ENCODE assay signal across 8 mouse cellular contexts in genomic region chr2:181242314-181242665, GRCm38 (mm10). TPM values are rescaled to one million over a fixed set of nuclear protein-coding genes. Genes with fewer than 3 reads are reported as not detected.
A peak's percentile ranks its signal among the peaks of the same experiment; 100 is the strongest.
DNase-seq lines count a peak whose midpoint lies in the region; ATAC-seq and TF ChIP-seq lines count a peak whose summit lies in the region.

No protein-coding gene starts in this region.

- 0 out of 2 replicates have a peak, but pooled peaks cover 8% of the 10 kb centered on the region for H3K36me3 ChIP-seq in lung, embryonic 14.5 days (ENCODE audit: insufficient read depth)
- no peaks in the 10 kb centered on the region for H3K36me3 ChIP-seq in embryonic facial prominence, embryonic 12.5 days
- no peaks in the 10 kb centered on the region for H3K36me3 ChIP-seq in hindbrain, embryonic 14.5 days (replicated peaks; ENCODE audit: control insufficient read depth, insufficient read depth)
- no peaks in the 10 kb centered on the region for H3K36me3 ChIP-seq in midbrain, embryonic 13.5 days

- TF ChIP-seq CTCF in lung, embryonic 14.5 days (IDR thresholded peaks at IDR 0.05; ENCODE audit: low read depth) = no peak

- H3K4me3 ChIP-seq in lung, embryonic 14.5 days (ENCODE audit: low read depth, low read length) = peak overlapping the region; percentile 56
- H3K4me3 ChIP-seq in embryonic facial prominence, embryonic 12.5 days = peak overlapping the region; percentile 39
- H3K4me3 ChIP-seq in hindbrain, embryonic 14.5 days (replicated peaks; ENCODE audit: low read length) = no peak overlapping the region
- no peak overlapping the region for H3K4me3 ChIP-seq in midbrain, embryonic 13.5 days (replicated peaks)

- WGBS in lung, embryonic 14.5 days = 47% methylated on average over 3 of the region's 3 CpGs
- WGBS in embryonic facial prominence, embryonic 12.5 days = 53% methylated on average over 3 of the region's 3 CpGs
- WGBS in hindbrain, embryonic 14.5 days = 75% methylated on average over 3 of the region's 3 CpGs
- 75% methylated on average over 3 of the region's 3 CpGs for WGBS in midbrain, embryonic 13.5 days

- peak; percentile 12; the same call in 1 of the 2 replicates for ATAC-seq in lung, embryonic 14.5 days (ENCODE audit: insufficient read depth)
- ATAC-seq in embryonic facial prominence, embryonic 12.5 days (ENCODE audit: insufficient number of reproducible peaks, insufficient read depth, low FRiP score, low TSS enrichment) = no peak
- no peak for ATAC-seq in hindbrain, embryonic 14.5 days (ENCODE audit: low FRiP score)
- ATAC-seq in midbrain, embryonic 13.5 days = no peak

- no peaks in the 10 kb centered on the region for H3K9me3 ChIP-seq in lung, embryonic 14.5 days (ENCODE audit: low read depth, low read length)
- no peaks in the 10 kb centered on the region for H3K9me3 ChIP-seq in embryonic facial prominence, embryonic 12.5 days
- H3K9me3 ChIP-seq in hindbrain, embryonic 14.5 days (ENCODE audit: control insufficient read depth, low read length) = no peaks in the 10 kb centered on the region
- H3K9me3 ChIP-seq in midbrain, embryonic 13.5 days = no peaks in the 10 kb centered on the region

- DNase-seq in lung, embryonic 14.5 days = peak; percentile 4
- no peak for DNase-seq in lung, postnatal 36 days
- DNase-seq in hindbrain, embryonic 14.5 days (ENCODE audit: low spot score) = no peak
- no peak for DNase-seq in embryo, embryonic 9.5 days (ENCODE audit: extremely low spot score)
- no peak for DNase-seq in cerebellum, postnatal 36 days
- DNase-seq in spleen, postnatal 36 days (ENCODE audit: low spot score in 2 of 2) = no peak

- peak overlapping the region; percentile 73 for H3K9ac ChIP-seq in lung, embryonic 14.5 days
- H3K9ac ChIP-seq in embryonic facial prominence, embryonic 12.5 days = no peak overlapping the region
- H3K9ac ChIP-seq in hindbrain, embryonic 14.5 days = no peak overlapping the region
- H3K9ac ChIP-seq in midbrain, embryonic 13.5 days (replicated peaks) = no peak overlapping the region

- H3K4me2 ChIP-seq in lung, embryonic 14.5 days = peak overlapping the region; percentile 72
- peak overlapping the region; percentile 63 for H3K4me2 ChIP-seq in embryonic facial prominence, embryonic 12.5 days (replicated peaks)
- peak overlapping the region; percentile 36; the same call in 1 of the 2 replicates for H3K4me2 ChIP-seq in hindbrain, embryonic 14.5 days (replicated peaks)
- peak overlapping the region; percentile 41 for H3K4me2 ChIP-seq in midbrain, embryonic 13.5 days (replicated peaks)

- no peaks in the 10 kb centered on the region for H3K27me3 ChIP-seq in lung, embryonic 14.5 days (ENCODE audit: insufficient read depth, low read length)
- H3K27me3 ChIP-seq in embryonic facial prominence, embryonic 12.5 days = no peaks in the 10 kb centered on the region
- no peaks in the 10 kb centered on the region for H3K27me3 ChIP-seq in hindbrain, embryonic 14.5 days (ENCODE audit: control insufficient read depth, insufficient read depth, low read length)
- H3K27me3 ChIP-seq in midbrain, embryonic 13.5 days = no peaks in the 10 kb centered on the region

- no peak overlapping the region for H3K27ac ChIP-seq in lung, embryonic 14.5 days (ENCODE audit: low read depth)
- H3K27ac ChIP-seq in embryonic facial prominence, embryonic 12.5 days = no peak overlapping the region
- H3K27ac ChIP-seq in hindbrain, embryonic 14.5 days = no peak overlapping the region
- no peak overlapping the region for H3K27ac ChIP-seq in midbrain, embryonic 13.5 days

- H3K4me1 ChIP-seq in lung, embryonic 14.5 days (ENCODE audit: insufficient read depth) = 0 out of 2 replicates have a peak, but pooled peaks cover 3% of the 10 kb centered on the region
- H3K4me1 ChIP-seq in embryonic facial prominence, embryonic 12.5 days = peaks cover 7% of the 10 kb centered on the region; the same call in 1 of the 2 replicates
- H3K4me1 ChIP-seq in hindbrain, embryonic 14.5 days (replicated peaks; ENCODE audit: control insufficient read depth, insufficient read depth, low read length) = no peaks in the 10 kb centered on the region; the same call in 1 of the 2 replicates
- peaks cover 7% of the 10 kb centered on the region; the same call in 1 of the 2 replicates for H3K4me1 ChIP-seq in midbrain, embryonic 13.5 days (replicated peaks)

RNA-seq across cellular contexts. Expression of gene Helz2, which starts 0.5 kb away (rescaled TPM):
- polyA plus RNA-seq in lung, embryonic 14.5 days (2014; fragmentation: Nextera tagmentation; extraction: Ambion mirVana) = 2.5 and 3.0 TPM in 2 replicates
- 1.0 and 1.3 TPM in 2 replicates for polyA plus RNA-seq in embryonic facial prominence, embryonic 12.5 days (2016; fragmentation: Nextera tagmentation; extraction: Ambion mirVana)
- polyA plus RNA-seq in hindbrain, embryonic 14.5 days (2014; fragmentation: Nextera tagmentation; extraction: Ambion mirVana) = 0.22 and 0.70 TPM in 2 replicates
- 0.34 TPM in 2 replicates for polyA plus RNA-seq in midbrain, embryonic 13.5 days (2015; fragmentation: Nextera tagmentation; extraction: Ambion mirVana)

RNA-seq across cellular contexts. Expression of gene Fndc11, which starts 22.5 kb away (rescaled TPM):
- 0.21 and 0.27 TPM in 2 replicates for polyA plus RNA-seq in lung, embryonic 14.5 days (2014; fragmentation: Nextera tagmentation; extraction: Ambion mirVana)
- polyA plus RNA-seq in embryonic facial prominence, embryonic 12.5 days (2016; fragmentation: Nextera tagmentation; extraction: Ambion mirVana) = 0.14 and 0.39 TPM in 2 replicates
- polyA plus RNA-seq in hindbrain, embryonic 14.5 days (2014; fragmentation: Nextera tagmentation; extraction: Ambion mirVana) = not detected in 2 replicates
- 0.13 TPM in 1 of 2 replicates, not detected in the other for polyA plus RNA-seq in midbrain, embryonic 13.5 days (2015; fragmentation: Nextera tagmentation; extraction: Ambion mirVana)

RNA-seq across cellular contexts. Expression of gene Srms, which starts 29.3 kb away (rescaled TPM):
- 0.16 and 0.22 TPM in 2 replicates for polyA plus RNA-seq in lung, embryonic 14.5 days (2014; fragmentation: Nextera tagmentation; extraction: Ambion mirVana)
- 0.12 TPM in 1 of 2 replicates, not detected in the other for polyA plus RNA-seq in embryonic facial prominence, embryonic 12.5 days (2016; fragmentation: Nextera tagmentation; extraction: Ambion mirVana)
- polyA plus RNA-seq in hindbrain, embryonic 14.5 days (2014; fragmentation: Nextera tagmentation; extraction: Ambion mirVana) = 0.29 and 0.48 TPM in 2 replicates
- 0.10 TPM in 1 of 2 replicates, not detected in the other for polyA plus RNA-seq in midbrain, embryonic 13.5 days (2015; fragmentation: Nextera tagmentation; extraction: Ambion mirVana)

RNA-seq across cellular contexts. Expression of gene Ptk6, which starts 39.7 kb away (rescaled TPM):
- polyA plus RNA-seq in lung, embryonic 14.5 days (2014; fragmentation: Nextera tagmentation; extraction: Ambion mirVana) = 0.12 TPM in 1 of 2 replicates, not detected in the other
- polyA plus RNA-seq in embryonic facial prominence, embryonic 12.5 days (2016; fragmentation: Nextera tagmentation; extraction: Ambion mirVana) = not detected in 2 replicates
- polyA plus RNA-seq in hindbrain, embryonic 14.5 days (2014; fragmentation: Nextera tagmentation; extraction: Ambion mirVana) = not detected in 2 replicates
- polyA plus RNA-seq in midbrain, embryonic 13.5 days (2015; fragmentation: Nextera tagmentation; extraction: Ambion mirVana) = not detected in 2 replicates

RNA-seq across cellular contexts. Expression of gene Gmeb2, which starts 45.5 kb away (rescaled TPM):
- polyA plus RNA-seq in lung, embryonic 14.5 days (2014; fragmentation: Nextera tagmentation; extraction: Ambion mirVana) = 18.0 and 21.2 TPM in 2 replicates
- polyA plus RNA-seq in embryonic facial prominence, embryonic 12.5 days (2016; fragmentation: Nextera tagmentation; extraction: Ambion mirVana) = 19.7 and 20.3 TPM in 2 replicates
- 16.7 and 18.0 TPM in 2 replicates for polyA plus RNA-seq in hindbrain, embryonic 14.5 days (2014; fragmentation: Nextera tagmentation; extraction: Ambion mirVana)
- polyA plus RNA-seq in midbrain, embryonic 13.5 days (2015; fragmentation: Nextera tagmentation; extraction: Ambion mirVana) = 19.7 and 19.9 TPM in 2 replicates

Comparison
In these comparisons a context has a peak if more than half of its experiments do, and no peak if none do; other contexts are left out.
1. H3K4me3 ChIP-seq: peak in lung, embryonic 14.5 days (single experiment) and embryonic facial prominence, embryonic 12.5 days (single experiment); none in hindbrain, embryonic 14.5 days (single experiment) and midbrain, embryonic 13.5 days (single experiment).
2. Peak in every context shown above with its lines, with median percentiles within 50 percentile points of each other: H3K4me2 ChIP-seq.